Comparison of ENCODE assay signal across 8 mouse cellular contexts in genomic region chr8:4588165-4589000, GRCm38 (mm10). TPM values are rescaled to one million over a fixed set of nuclear protein-coding genes. Genes with fewer than 3 reads are reported as not detected.
DNase-seq lines count a peak whose midpoint lies in the region; ATAC-seq and TF ChIP-seq lines count a peak whose summit lies in the region.

No protein-coding gene starts in this region.

- H3K27ac ChIP-seq in intestine, postnatal 0 days (ENCODE audit: low read depth, low read length) = no peak overlapping the region
- peak overlapping the region; percentile 83 for H3K27ac ChIP-seq in limb, embryonic 10.5 days

- no peaks in the 10 kb centered on the region for H3K36me3 ChIP-seq in intestine, postnatal 0 days (ENCODE audit: control insufficient read depth, insufficient read depth)
- no peaks in the 10 kb centered on the region for H3K36me3 ChIP-seq in limb, embryonic 10.5 days

- peak; percentile 57 for DNase-seq in thymus, postnatal 0 days (ENCODE audit: low spot score)
- DNase-seq in thymus, adult 18-20 months = no peak
- peak; percentile 19 to 31 for DNase-seq in cerebellum, adult 18-20 months
- DNase-seq in forelimb bud, embryonic 11.5 days (ENCODE audit: low read depth, low spot score) = peak; percentile 81
- peak; percentile 55 for DNase-seq in limb, embryonic 10.5 days (ENCODE audit: low spot score)
- DNase-seq in neural tube, embryonic 10.5 days (ENCODE audit: extremely low spot score, low spot score) = peak; percentile 55
- DNase-seq in yolk sac, embryonic 10.5 days (ENCODE audit: low spot score) = peak; percentile 13

- no peak overlapping the region for H3K9ac ChIP-seq in intestine, postnatal 0 days (ENCODE audit: low read depth, low read length)

- no peak for ATAC-seq in intestine, postnatal 0 days

- H3K4me3 ChIP-seq in intestine, postnatal 0 days (ENCODE audit: low read depth, low read length) = no peak overlapping the region
- no peak overlapping the region for H3K4me3 ChIP-seq in limb, embryonic 10.5 days

- no peaks in the 10 kb centered on the region; the same call in 1 of the 2 replicates for H3K27me3 ChIP-seq in intestine, postnatal 0 days (replicated peaks; ENCODE audit: control insufficient read depth, insufficient read depth, low read length)
- no peaks in the 10 kb centered on the region for H3K27me3 ChIP-seq in limb, embryonic 10.5 days (ENCODE audit: low read depth, poor library complexity, severe bottlenecking)

- no peaks in the 10 kb centered on the region for H3K9me3 ChIP-seq in intestine, postnatal 0 days (ENCODE audit: control insufficient read depth)
- no peaks in the 10 kb centered on the region for H3K9me3 ChIP-seq in limb, embryonic 10.5 days (replicated peaks)

- H3K4me2 ChIP-seq in intestine, postnatal 0 days (replicated peaks; ENCODE audit: low read depth) = no peak overlapping the region

- peak; percentile 80 for TF ChIP-seq CTCF in intestine, postnatal 0 days (IDR thresholded peaks at IDR 0.05; ENCODE audit: low read depth)

- no peaks in the 10 kb centered on the region for H3K4me1 ChIP-seq in intestine, postnatal 0 days (replicated peaks; ENCODE audit: control insufficient read depth, insufficient read depth, low read length)
- H3K4me1 ChIP-seq in limb, embryonic 10.5 days = no peaks in the 10 kb centered on the region

- WGBS in intestine, postnatal 0 days = 47% methylated on average over 9 of the region's 9 CpGs
- WGBS in limb, embryonic 10.5 days = 43% methylated on average over 9 of the region's 9 CpGs

RNA-seq across cellular contexts. Expression of gene Zfp958, which starts 24.6 kb away (rescaled TPM):
- 13.7 and 14.3 TPM in 2 replicates for polyA plus RNA-seq in thymus, postnatal 0 days (2015; fragmentation: Nextera tagmentation; extraction: Ambion mirVana)
- 4.9 and 6.2 TPM in 2 replicates for polyA plus RNA-seq in intestine, postnatal 0 days (2015; fragmentation: Nextera tagmentation; extraction: Ambion mirVana)
- 12.0 and 14.2 TPM in 2 replicates for polyA plus RNA-seq in limb, embryonic 10.5 days (2016; fragmentation: Nextera tagmentation; extraction: Ambion mirVana)

Comparison
In these comparisons a context has a peak if more than half of its experiments do, and no peak if none do; other contexts are left out.
1. DNase-seq: peak in thymus, postnatal 0 days (single experiment), cerebellum, adult 18-20 months (2 of 2), forelimb bud, embryonic 11.5 days (single experiment), limb, embryonic 10.5 days (single experiment), neural tube, embryonic 10.5 days (single experiment) and yolk sac, embryonic 10.5 days (single experiment); none in thymus, adult 18-20 months (0 of 2).